Mouse (Mus musculus) embryonic facial prominence, embryonic 13.5 days (tissue): ENCODE data around the gene Hspa4. TPM values are rescaled to one million over a fixed set of nuclear protein-coding genes. Genes with fewer than 3 reads are reported as not detected.
"Not testable (repeated sequence)": the region's sequence is repeated elsewhere in the genome, so short reads cannot be mapped to it uniquely, and the experiment has no call there.

Experiments used
- ATAC-seq: fragments of 200-750 bp; cut with Nextera tagmentation; 2 replicates; pipeline ENCODE4 v1.8.0; 2017; ENCODE audit warnings: low read depth; ENCODE audit not compliant: insufficient number of reproducible peaks, insufficient read depth, low FRiP score, low TSS enrichment
- H3K27ac ChIP-seq: fragments of 300-500 bp; sonication (generic); 2 replicates; pipeline ENCODE4 v1.5.1; 2015; ENCODE audit warnings: moderate library complexity, mild to moderate bottlenecking, inconsistent platforms
- H3K27me3 ChIP-seq: fragments of 300-500 bp; sonication (generic); 2 replicates; pipeline ENCODE4 v1.6.1; 2015; ENCODE audit warnings: mild to moderate bottlenecking, inconsistent platforms
- H3K36me3 ChIP-seq: fragments of 300-500 bp; sonication (generic); 2 replicates; pipeline ENCODE4 v1.6.1; 2015; ENCODE audit warnings: mild to moderate bottlenecking, inconsistent platforms
- H3K4me1 ChIP-seq: fragments of 300-500 bp; sonication (generic); 2 replicates; pipeline ENCODE4 v1.6.1; 2015; ENCODE audit warnings: inconsistent platforms
- H3K4me2 ChIP-seq: fragments of 300-500 bp; sonication (generic); 2 replicates; pipeline ENCODE4 v1.6.1; 2015; ENCODE audit warnings: moderate library complexity, mild to moderate bottlenecking, inconsistent platforms
- H3K4me3 ChIP-seq: fragments of 300-500 bp; sonication (generic); 2 replicates; pipeline ENCODE4 v1.5.1; 2015; ENCODE audit warnings: mild to moderate bottlenecking, inconsistent platforms
- H3K9ac ChIP-seq: fragments of 300-500 bp; sonication (generic); 2 replicates; pipeline ENCODE4 v1.6.1; 2015; ENCODE audit warnings: mild to moderate bottlenecking, inconsistent platforms
- H3K9me3 ChIP-seq: fragments of 300-500 bp; sonication (generic); 2 replicates; pipeline ENCODE4 v1.6.1; 2016; ENCODE audit warnings: inconsistent platforms
- WGBS: fragments of 180-500 bp; shearing (Covaris S2); methylation state at CpG from one replicate; pipeline ENCODE4 v1.1.7; 2015; ENCODE audit warnings: mixed read lengths; 5-methylcytosine and 5-hydroxymethylcytosine counted together
- polyA plus RNA-seq: library from polyadenylated mRNA; unstranded; fragments of >200 nt; fragmentation: Nextera tagmentation; extraction: Ambion mirVana; gene quantifications from 2 replicates; pipeline ENCODE4 v1.2.1, GENCODE M21; 2015

Hspa4 gene
- polyA plus RNA-seq, 1 experiment from 2014 or later, result 84.4 TPM

GRCm38 (mm10) chr11:53324512-53324968, 24.3 kb upstream of the Hspa4 start, which contains the start of gene Zcchc10:
Zcchc10 (plus strand) TSS chr11:53324679.
- under 1% methylated on average over 21 of the region's 21 CpGs for WGBS
- peak within 1 kb of the TSS; percentile 79 for H3K4me3 ChIP-seq
- peaks cover 8% of the 10 kb centered on the region for H3K4me1 ChIP-seq
- H3K36me3 ChIP-seq, result peaks cover 25% of the 10 kb centered on the region
- no peaks in the 10 kb centered on the region for H3K9me3 ChIP-seq
- H3K4me2 ChIP-seq, result peak within 1 kb of the TSS; percentile 73
- H3K27me3 ChIP-seq, result no peaks in the 10 kb centered on the region
- peak within 1 kb of the TSS; percentile 76 for H3K27ac ChIP-seq
- ATAC-seq, result peak; percentile 79; the same call in 1 of the 2 replicates
- H3K9ac ChIP-seq, result peak within 1 kb of the TSS; percentile 85

- not testable (repeated sequence) for H3K27ac ChIP-seq, H3K36me3 ChIP-seq, H3K4me3 ChIP-seq, H3K9me3 ChIP-seq, H3K4me2 ChIP-seq, H3K9ac ChIP-seq, H3K4me1 ChIP-seq, H3K27me3 ChIP-seq, ATAC-seq
- WGBS, result 94% methylated on average over 13 of the region's 13 CpGs
These were observed 19.6 kb upstream of the Hspa4 start for GRCm38 (mm10) chr11:53319867-53320266.

GRCm38 (mm10) chr11:53318568-53318967, 18.3 kb upstream of the Hspa4 start:
- not testable (repeated sequence) for H3K27ac ChIP-seq, H3K4me1 ChIP-seq, H3K4me2 ChIP-seq, H3K9me3 ChIP-seq, H3K36me3 ChIP-seq, H3K27me3 ChIP-seq, H3K9ac ChIP-seq, H3K4me3 ChIP-seq, ATAC-seq
- 83% methylated on average over 3 of the region's 3 CpGs for WGBS

GRCm38 (mm10) chr11:53318041-53318440, 17.8 kb upstream of the Hspa4 start:
- Histone ChIP-seq H3K9ac (no peak overlapping the region), H3K27me3 (no peaks in the 10 kb centered on the region), H3K4me1 (0 out of 2 replicates have a peak, but pooled peaks cover 4% of the 10 kb centered on the region), H3K4me2 (no peak overlapping the region), H3K9me3 (no peaks in the 10 kb centered on the region), H3K27ac (no peak overlapping the region), H3K4me3 (no peak overlapping the region), H3K36me3 (no peaks in the 10 kb centered on the region)
- ATAC-seq, result no peak
- WGBS, result 66% methylated on average over 7 of the region's 7 CpGs

GRCm38 (mm10) chr11:53316996-53317395, 16.7 kb upstream of the Hspa4 start:
- WGBS, result 37% methylated on average over 6 of the region's 6 CpGs
- Histone ChIP-seq H3K9me3 (no peaks in the 10 kb centered on the region), H3K9ac (no peak overlapping the region), H3K4me2 (no peak overlapping the region), H3K27ac (no peak overlapping the region), H3K36me3 (no peaks in the 10 kb centered on the region), H3K4me3 (no peak overlapping the region), H3K27me3 (no peaks in the 10 kb centered on the region), H3K4me1 (0 out of 2 replicates have a peak, but pooled peaks cover 4% of the 10 kb centered on the region)
- ATAC-seq, result no peak

- H3K27ac ChIP-seq, result no peak overlapping the region
- ATAC-seq, result no peak
- H3K27me3 ChIP-seq, result no peaks in the 10 kb centered on the region
- no peak overlapping the region for H3K4me2 ChIP-seq
- H3K36me3 ChIP-seq, result no peaks in the 10 kb centered on the region
- WGBS, result 22% methylated on average over 1 of the region's 1 CpGs
- H3K9ac ChIP-seq, result no peak overlapping the region
- 0 out of 2 replicates have a peak, but pooled peaks cover 11% of the 10 kb centered on the region for H3K4me1 ChIP-seq
- H3K9me3 ChIP-seq, result no peaks in the 10 kb centered on the region
- H3K4me3 ChIP-seq, result no peak overlapping the region
These were observed 14.5 kb upstream of the Hspa4 start for GRCm38 (mm10) chr11:53314770-53315173.

GRCm38 (mm10) chr11:53312823-53313222, 12.6 kb upstream of the Hspa4 start:
- not testable (repeated sequence) for ATAC-seq
- 79% methylated on average over 1 of the region's 1 CpGs for WGBS

GRCm38 (mm10) chr11:53311385-53311784, 11.1 kb upstream of the Hspa4 start:
- Histone ChIP-seq H3K4me2 (no peak overlapping the region), H3K27ac (no peak overlapping the region), H3K4me1 (peaks cover 27% of the 10 kb centered on the region), H3K36me3 (no peaks in the 10 kb centered on the region), H3K27me3 (no peaks in the 10 kb centered on the region), H3K9me3 (no peaks in the 10 kb centered on the region), H3K4me3 (no peak overlapping the region), H3K9ac (no peak overlapping the region)
- no peak for ATAC-seq
- 27% methylated on average over 1 of the region's 1 CpGs for WGBS

More at GRCm38 (mm10) chr11:53312823-53313222, 12.6 kb upstream of the Hspa4 start:
- not testable (repeated sequence) for H3K36me3 ChIP-seq, H3K27me3 ChIP-seq, H3K27ac ChIP-seq, H3K4me3 ChIP-seq, H3K4me2 ChIP-seq, H3K9me3 ChIP-seq, H3K9ac ChIP-seq
- H3K4me1 ChIP-seq, result peaks cover 27% of the 10 kb centered on the region

- Histone ChIP-seq H3K9me3 (no peaks in the 10 kb centered on the region), H3K36me3 (no peaks in the 10 kb centered on the region), H3K4me2 (peak overlapping the region; percentile 28), H3K27ac (peak overlapping the region; percentile 76), H3K4me3 (no peak overlapping the region), H3K4me1 (peaks cover 27% of the 10 kb centered on the region), H3K27me3 (no peaks in the 10 kb centered on the region), H3K9ac (no peak overlapping the region)
- no peak for ATAC-seq
- WGBS, result 11% methylated on average over 2 of the region's 2 CpGs
These were observed 8.6 kb upstream of the Hspa4 start for GRCm38 (mm10) chr11:53308884-53309310.

GRCm38 (mm10) chr11:53308251-53308864, 8.1 kb upstream of the Hspa4 start:
- no peak overlapping the region for H3K4me3 ChIP-seq
- peak overlapping the region; percentile 76 for H3K27ac ChIP-seq
- peaks cover 27% of the 10 kb centered on the region for H3K4me1 ChIP-seq
- H3K36me3 ChIP-seq, result no peaks in the 10 kb centered on the region
- H3K4me2 ChIP-seq, result peak overlapping the region; percentile 11; the same call in 1 of the 2 replicates
- H3K9me3 ChIP-seq, result no peaks in the 10 kb centered on the region
- no peak for ATAC-seq
- H3K9ac ChIP-seq, result no peak overlapping the region
- H3K27me3 ChIP-seq, result no peaks in the 10 kb centered on the region

- Histone ChIP-seq H3K4me3 (no peak overlapping the region), H3K9me3 (no peaks in the 10 kb centered on the region), H3K27me3 (no peaks in the 10 kb centered on the region), H3K36me3 (no peaks in the 10 kb centered on the region), H3K9ac (no peak overlapping the region), H3K4me2 (no peak overlapping the region), H3K27ac (peak overlapping the region; percentile 76), H3K4me1 (peaks cover 27% of the 10 kb centered on the region)
- ATAC-seq, result no peak
- WGBS, result 57% methylated on average over 10 of the region's 10 CpGs
These were observed 7.4 kb upstream of the Hspa4 start for GRCm38 (mm10) chr11:53307558-53308065.

- no peak for ATAC-seq
- WGBS, result 68% methylated on average over 2 of the region's 2 CpGs
These were observed 6.7 kb upstream of the Hspa4 start for GRCm38 (mm10) chr11:53306965-53307364.

More at GRCm38 (mm10) chr11:53306965-53307364, 6.7 kb upstream of the Hspa4 start:
- Histone ChIP-seq H3K9me3 (no peaks in the 10 kb centered on the region), H3K4me2 (no peak overlapping the region), H3K9ac (no peak overlapping the region), H3K4me1 (peaks cover 27% of the 10 kb centered on the region), H3K27me3 (no peaks in the 10 kb centered on the region), H3K4me3 (no peak overlapping the region), H3K36me3 (no peaks in the 10 kb centered on the region), H3K27ac (no peak overlapping the region)
